Mouse (Mus musculus) kidney, adult 2 months (tissue): ENCODE measurements around the gene Ubn2.
A peak's percentile ranks its signal among the peaks of the same experiment; 100 is the strongest.

ENCODE experiments used
- CTCF ChIP-seq: fragments of 200-500 bp; conservative IDR thresholded peaks from 2 replicates; pipeline ENCODE4 v1.5.1; 2011; ENCODE audit warnings: low read depth, mild to moderate bottlenecking, control low read depth, low read length, moderate library complexity, mixed read lengths; ENCODE audit not compliant: insufficient read depth, insufficient read length
- POLR2A ChIP-seq: fragments of 200-500 bp; IDR thresholded peaks from one replicate; pipeline ENCODE4 v1.6.1; 2011; ENCODE audit warnings: low read depth, low read length, control low read depth

GRCm38 (mm10) chr6:38492550-38492949 is 58.8 kb downstream of the Ubn2 start:
- TF ChIP-seq CTCF, result peak; percentile 80
- TF ChIP-seq POLR2A, result no peak
